Mouse (Mus musculus) thymus, adult 2 months (tissue): ENCODE data around the gene Dffa.

Experiments used
- CTCF ChIP-seq: fragments of 200-500 bp; IDR thresholded peaks from 2 replicates; pipeline ENCODE4 v1.5.1; 2012; ENCODE audit warnings: mild to moderate bottlenecking, control low read depth, low read length, moderate library complexity, borderline replicate concordance; ENCODE audit not compliant: control insufficient read depth, poor library complexity, insufficient read depth; ENCODE audit errors: extremely low read depth
- POLR2A ChIP-seq: fragments of 200-500 bp; IDR thresholded peaks from 2 replicates; pipeline ENCODE4 v1.6.1; 2012; ENCODE audit warnings: mild to moderate bottlenecking, low read length, control low read depth, moderate library complexity; ENCODE audit not compliant: control insufficient read depth, poor library complexity, insufficient read depth; ENCODE audit errors: extremely low read depth

GRCm38 (mm10) chr4:149157415-149157973 is 53.5 kb downstream of the Dffa start:
- no peak for TF ChIP-seq CTCF
- no peak for TF ChIP-seq POLR2A
